Mouse (Mus musculus) liver, embryonic 16.5 days (tissue): ENCODE measurements around the gene Dock4. TPM values are rescaled to one million over a fixed set of nuclear protein-coding genes. Genes with fewer than 3 reads are reported as not detected.

Experiments
- ATAC-seq: fragments of 200-750 bp; cut with Nextera tagmentation; 2 replicates; pipeline ENCODE4 v1.8.0; 2017; ENCODE audit warnings: low read depth, mild to moderate bottlenecking, moderate number of reproducible peaks, moderate library complexity
- H3K27ac ChIP-seq: fragments of 300-500 bp; sonication (generic); 2 replicates; pipeline ENCODE4 v1.5.1; 2014; ENCODE audit warnings: mild to moderate bottlenecking, low read length
- H3K27me3 ChIP-seq: fragments of 300-500 bp; sonication (generic); 2 replicates; pipeline ENCODE4 v1.6.1; 2014; ENCODE audit warnings: low read depth, low read length, mixed read lengths; ENCODE audit not compliant: control insufficient read depth, insufficient read depth
- H3K36me3 ChIP-seq: fragments of 300-500 bp; sonication (generic); 2 replicates; pipeline ENCODE4 v1.6.1; 2014; ENCODE audit warnings: mild to moderate bottlenecking; ENCODE audit not compliant: control insufficient read depth, insufficient read depth
- H3K4me1 ChIP-seq: fragments of 300-500 bp; sonication (generic); 2 replicates; pipeline ENCODE4 v1.6.1; 2014; ENCODE audit warnings: low read depth, low read length, mixed read lengths; ENCODE audit not compliant: control insufficient read depth
- H3K4me2 ChIP-seq: fragments of 300-500 bp; sonication (generic); 2 replicates; pipeline ENCODE4 v1.6.1; 2014; ENCODE audit warnings: low read depth, low read length, mixed read lengths
- H3K4me3 ChIP-seq: fragments of 300-500 bp; sonication (generic); 2 replicates; pipeline ENCODE4 v1.5.1; 2014; ENCODE audit warnings: low read depth, mild to moderate bottlenecking, low read length
- H3K9ac ChIP-seq: fragments of 300-500 bp; sonication (generic); 2 replicates; pipeline ENCODE4 v1.6.1; 2014; ENCODE audit warnings: low read depth, low read length
- H3K9me3 ChIP-seq: fragments of 300-500 bp; sonication (generic); replicated peaks from 2 replicates; pipeline ENCODE4 v1.6.1; 2016; ENCODE audit warnings: low read length; ENCODE audit not compliant: control insufficient read depth
- WGBS: fragments of 180-500 bp; shearing (Covaris S2); extraction: QIAGEN DNeasy Blood & Tissue Kit; methylation state at CpG from one replicate; pipeline ENCODE4 v1.1.7; 2014; ENCODE audit not compliant: insufficient replicate concordance; 5-methylcytosine and 5-hydroxymethylcytosine counted together
- polyA plus RNA-seq: library from polyadenylated mRNA; unstranded; fragments of >200 nt; fragmentation: Nextera tagmentation; extraction: Ambion mirVana; gene quantifications from 2 replicates; pipeline ENCODE4 v1.2.1, GENCODE M21; 2015

The Dock4 gene
- 1.2 TPM in 2 replicates for polyA plus RNA-seq

- Histone ChIP-seq H3K9ac (peak within 1 kb of the TSS; percentile 65), H3K36me3 (no peaks in the 10 kb centered on the region), H3K27ac (no peak within 1 kb of the TSS), H3K4me1 (peaks cover 8% of the 10 kb centered on the region), H3K4me3 (peak within 1 kb of the TSS; percentile 79), H3K4me2 (peak within 1 kb of the TSS; percentile 93), H3K9me3 (no peaks in the 10 kb centered on the region), H3K27me3 (peaks cover 33% of the 10 kb centered on the region)
- under 1% methylated on average over 76 of the region's 80 CpGs for WGBS
- peak; percentile 98 for ATAC-seq
These were observed at the start of gene Dock4, which contains the start of gene Zfp277 for GRCm38 (mm10) chr12:40445648-40446449. TSS of gene Dock4 (plus strand) at chr12:40445952. TSS of gene Zfp277 (minus strand) at chr12:40445902.

GRCm38 (mm10) chr12:40398916-40399315, 46.8 kb upstream of the Dock4 start:
- H3K27me3 ChIP-seq, result no peaks in the 10 kb centered on the region
- no peak overlapping the region for H3K27ac ChIP-seq
- H3K4me2 ChIP-seq, result no peak overlapping the region
- no peak overlapping the region for H3K4me3 ChIP-seq
- H3K4me1 ChIP-seq, result no peaks in the 10 kb centered on the region
- H3K36me3 ChIP-seq, result no peaks in the 10 kb centered on the region
- WGBS, result 74% methylated on average over 2 of the region's 2 CpGs
- H3K9ac ChIP-seq, result no peak overlapping the region
- H3K9me3 ChIP-seq, result no peaks in the 10 kb centered on the region
- ATAC-seq, result no peak

GRCm38 (mm10) chr12:40399386-40399785, 46.4 kb upstream of the Dock4 start:
- Histone ChIP-seq H3K9ac (no peak overlapping the region), H3K4me2 (no peak overlapping the region), H3K4me3 (no peak overlapping the region), H3K27me3 (no peaks in the 10 kb centered on the region), H3K27ac (no peak overlapping the region), H3K9me3 (no peaks in the 10 kb centered on the region), H3K4me1 (no peaks in the 10 kb centered on the region), H3K36me3 (no peaks in the 10 kb centered on the region)
- WGBS, result 74% methylated on average over 2 of the region's 2 CpGs
- ATAC-seq, result no peak

GRCm38 (mm10) chr12:40399812-40400211, 45.9 kb upstream of the Dock4 start:
- Histone ChIP-seq H3K4me1 (no peaks in the 10 kb centered on the region), H3K4me3 (no peak overlapping the region), H3K9ac (no peak overlapping the region), H3K27ac (no peak overlapping the region), H3K36me3 (no peaks in the 10 kb centered on the region), H3K9me3 (no peaks in the 10 kb centered on the region), H3K27me3 (no peaks in the 10 kb centered on the region), H3K4me2 (no peak overlapping the region)
- 79% methylated on average over 10 of the region's 10 CpGs for WGBS
- no peak for ATAC-seq

- no peaks in the 10 kb centered on the region for H3K36me3 ChIP-seq
- no peak overlapping the region for H3K4me3 ChIP-seq
- WGBS, result 51% methylated on average over 5 of the region's 5 CpGs
- H3K9me3 ChIP-seq, result no peaks in the 10 kb centered on the region
- H3K27ac ChIP-seq, result no peak overlapping the region
- H3K4me1 ChIP-seq, result no peaks in the 10 kb centered on the region
- no peak for ATAC-seq
- no peaks in the 10 kb centered on the region for H3K27me3 ChIP-seq
- H3K9ac ChIP-seq, result no peak overlapping the region
- H3K4me2 ChIP-seq, result no peak overlapping the region
These were observed 31.0 kb upstream of the Dock4 start for GRCm38 (mm10) chr12:40414682-40415311.

- H3K36me3 ChIP-seq, result no peaks in the 10 kb centered on the region
- no peak for ATAC-seq
- H3K27ac ChIP-seq, result no peak overlapping the region
- H3K9ac ChIP-seq, result no peak overlapping the region
- H3K9me3 ChIP-seq, result no peaks in the 10 kb centered on the region
- no peaks in the 10 kb centered on the region for H3K4me1 ChIP-seq
- H3K27me3 ChIP-seq, result no peaks in the 10 kb centered on the region
- H3K4me3 ChIP-seq, result no peak overlapping the region
- no peak overlapping the region for H3K4me2 ChIP-seq
- whole genome bisulfite sequencing, result 56% methylated on average over 8 of the region's 8 CpGs
These were observed 30.3 kb upstream of the Dock4 start for GRCm38 (mm10) chr12:40415312-40415925.

- H3K27me3 ChIP-seq, result no peaks in the 10 kb centered on the region
- ATAC-seq, result no peak
- no peak overlapping the region for H3K9ac ChIP-seq
- H3K4me1 ChIP-seq, result no peaks in the 10 kb centered on the region
- H3K4me3 ChIP-seq, result no peak overlapping the region
- H3K9me3 ChIP-seq, result no peaks in the 10 kb centered on the region
- H3K4me2 ChIP-seq, result no peak overlapping the region
- H3K36me3 ChIP-seq, result no peaks in the 10 kb centered on the region
- 45% methylated on average over 4 of the region's 4 CpGs for WGBS
- H3K27ac ChIP-seq, result no peak overlapping the region
These were observed 28.5 kb upstream of the Dock4 start for GRCm38 (mm10) chr12:40417257-40417656.

- Histone ChIP-seq H3K36me3 (no peaks in the 10 kb centered on the region), H3K27ac (no peak overlapping the region), H3K4me1 (no peaks in the 10 kb centered on the region), H3K9me3 (no peaks in the 10 kb centered on the region), H3K4me2 (no peak overlapping the region), H3K9ac (no peak overlapping the region), H3K4me3 (no peak overlapping the region), H3K27me3 (no peaks in the 10 kb centered on the region)
- no peak for ATAC-seq
- WGBS, result 55% methylated on average over 1 of the region's 1 CpGs
These were observed 20.8 kb upstream of the Dock4 start for GRCm38 (mm10) chr12:40424991-40425390.

GRCm38 (mm10) chr12:40427606-40428005, 18.1 kb upstream of the Dock4 start:
- H3K4me3 ChIP-seq, result no peak overlapping the region
- H3K4me1 ChIP-seq, result no peaks in the 10 kb centered on the region
- H3K4me2 ChIP-seq, result no peak overlapping the region
- no peaks in the 10 kb centered on the region for H3K27me3 ChIP-seq
- H3K27ac ChIP-seq, result no peak overlapping the region
- ATAC-seq, result no peak
- H3K36me3 ChIP-seq, result no peaks in the 10 kb centered on the region
- H3K9me3 ChIP-seq, result no peaks in the 10 kb centered on the region
- H3K9ac ChIP-seq, result no peak overlapping the region
- WGBS, result 63% methylated on average over 10 of the region's 10 CpGs
